In the genomic region with DNA sequence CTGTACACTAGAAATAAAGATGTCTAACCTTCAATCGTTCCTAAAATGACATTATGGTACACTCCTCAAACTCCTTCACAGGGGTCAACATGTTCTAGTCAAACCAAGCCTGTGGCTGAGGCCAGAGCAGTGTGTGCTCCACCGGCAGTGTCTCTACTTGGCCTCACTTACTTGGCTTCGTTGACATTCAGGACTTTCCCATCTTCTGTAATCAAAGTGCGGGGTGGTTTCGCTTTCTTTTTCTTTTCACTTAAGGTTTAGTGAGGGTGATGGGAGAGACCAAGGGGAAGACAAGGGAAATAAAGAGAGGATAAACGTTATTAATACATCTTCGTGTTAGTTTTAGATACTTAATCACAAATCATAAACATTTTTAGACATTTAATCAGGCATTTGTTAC, we compare ENCODE assay signal across 17 mouse cellular contexts. TPM values are rescaled to one million over a fixed set of nuclear protein-coding genes. Genes with fewer than 3 reads are reported as not detected.
DNase-seq lines count a peak whose midpoint lies in the region; ATAC-seq and TF ChIP-seq lines count a peak whose summit lies in the region.
"Had no signal": no experiment of that assay in that cellular context is flagged by ENCODE, and none has a peak within 500 bp of the region (broad histone marks: within the 10 kb centered on the region; RNA-seq: fewer than 3 reads in every experiment).

No protein-coding gene starts in this region.

- H3K4me2 ChIP-seq in kidney, postnatal 0 days (ENCODE audit: low read length) = peak overlapping the region; percentile 11; the same call in 1 of the 2 replicates
- H3K4me2 ChIP-seq in kidney, embryonic 16.5 days (replicated peaks; ENCODE audit: low read depth, low read length) = no peak overlapping the region
- H3K4me2 ChIP-seq in intestine, embryonic 15.5 days (replicated peaks) = no peak overlapping the region
- H3K4me2 ChIP-seq: limb, embryonic 15.5 days; midbrain, embryonic 12.5 days had no signal

- no peak for ATAC-seq in kidney, postnatal 0 days (replicated peaks; ENCODE audit: low FRiP score, low read depth)
- ATAC-seq in kidney, embryonic 16.5 days (ENCODE audit: low FRiP score, low TSS enrichment) = no peak
- no peak for ATAC-seq in intestine, embryonic 15.5 days
- ATAC-seq: hindbrain, postnatal 0 days had no signal

- H3K36me3 ChIP-seq in kidney, postnatal 0 days (ENCODE audit: insufficient read depth, low read length) = no peaks in the 10 kb centered on the region
- H3K36me3 ChIP-seq in kidney, embryonic 16.5 days (ENCODE audit: insufficient read depth, low read length) = no peaks in the 10 kb centered on the region
- no peaks in the 10 kb centered on the region for H3K36me3 ChIP-seq in intestine, embryonic 15.5 days
- H3K36me3 ChIP-seq: heart, embryonic 10.5 days; limb, embryonic 15.5 days; midbrain, embryonic 12.5 days had no signal

- no peaks in the 10 kb centered on the region for H3K27me3 ChIP-seq in kidney, postnatal 0 days (ENCODE audit: insufficient read depth, low read length)
- no peaks in the 10 kb centered on the region for H3K27me3 ChIP-seq in kidney, embryonic 16.5 days (ENCODE audit: insufficient read depth, low read length)
- no peaks in the 10 kb centered on the region for H3K27me3 ChIP-seq in intestine, embryonic 15.5 days (replicated peaks)
- H3K27me3 ChIP-seq: limb, embryonic 15.5 days; midbrain, embryonic 12.5 days had no signal

- no peak overlapping the region for H3K4me3 ChIP-seq in kidney, postnatal 0 days (replicated peaks; ENCODE audit: low read depth, low read length)
- H3K4me3 ChIP-seq in kidney, embryonic 16.5 days (ENCODE audit: low read length) = no peak overlapping the region
- no peak overlapping the region for H3K4me3 ChIP-seq in intestine, embryonic 15.5 days (replicated peaks)
- H3K4me3 ChIP-seq: heart, embryonic 10.5 days; limb, embryonic 15.5 days; midbrain, embryonic 12.5 days had no signal

- no peak for DNase-seq in kidney, postnatal 0 days (ENCODE audit: low spot score)
- DNase-seq in CD4-positive, CD25-positive, alpha-beta regulatory T cell, adult 2 months (ENCODE audit: low read depth, low spot score) = peak; percentile 79
- peak; percentile 8 for DNase-seq in NIH3T3 (ENCODE audit: low read depth)
- peak; percentile 4 to 19 for DNase-seq in natural killer cell, adult 2 months (ENCODE audit: low spot score in 2 of 2)
- no peak for DNase-seq in ovary, postnatal 36 days (ENCODE audit: low spot score)
- DNase-seq: gastrocnemius, postnatal 10 days; heart, postnatal 10 days; kidney, adult 8-10 months; kidney, postnatal 4 days; lung, adult 18-20 months had no signal

- no peak for TF ChIP-seq CTCF in kidney, postnatal 0 days (IDR thresholded peaks at IDR 0.05; ENCODE audit: low read depth)

- H3K4me1 ChIP-seq in kidney, postnatal 0 days (replicated peaks; ENCODE audit: insufficient read depth, low read length) = no peaks in the 10 kb centered on the region
- no peaks in the 10 kb centered on the region for H3K4me1 ChIP-seq in kidney, embryonic 16.5 days (ENCODE audit: insufficient read depth, low read length)
- no peaks in the 10 kb centered on the region for H3K4me1 ChIP-seq in intestine, embryonic 15.5 days (replicated peaks)
- H3K4me1 ChIP-seq: heart, embryonic 10.5 days; limb, embryonic 15.5 days; midbrain, embryonic 12.5 days had no signal

- WGBS in kidney, postnatal 0 days = 58% methylated on average over 7 of the region's 7 CpGs
- 65% methylated on average over 7 of the region's 7 CpGs for WGBS in kidney, embryonic 16.5 days
- WGBS in intestine, embryonic 15.5 days = 66% methylated on average over 7 of the region's 7 CpGs

- no peak overlapping the region for H3K27ac ChIP-seq in kidney, postnatal 0 days
- no peak overlapping the region for H3K27ac ChIP-seq in kidney, embryonic 16.5 days (ENCODE audit: low read length)
- H3K27ac ChIP-seq in intestine, embryonic 15.5 days = no peak overlapping the region
- H3K27ac ChIP-seq: heart, embryonic 10.5 days; hindbrain, postnatal 0 days; limb, embryonic 15.5 days; midbrain, embryonic 12.5 days; stomach, postnatal 0 days had no signal

- H3K9ac ChIP-seq in kidney, postnatal 0 days (ENCODE audit: low read depth, low read length) = no peak overlapping the region
- H3K9ac ChIP-seq in kidney, embryonic 16.5 days (replicated peaks; ENCODE audit: low read length) = no peak overlapping the region
- no peak overlapping the region for H3K9ac ChIP-seq in intestine, embryonic 15.5 days
- H3K9ac ChIP-seq: limb, embryonic 15.5 days; midbrain, embryonic 12.5 days had no signal

- H3K9me3 ChIP-seq in kidney, postnatal 0 days (replicated peaks; ENCODE audit: low read length) = no peaks in the 10 kb centered on the region
- H3K9me3 ChIP-seq in kidney, embryonic 16.5 days (ENCODE audit: low read length) = no peaks in the 10 kb centered on the region
- H3K9me3 ChIP-seq in intestine, embryonic 15.5 days = no peaks in the 10 kb centered on the region
- H3K9me3 ChIP-seq: heart, embryonic 10.5 days; limb, embryonic 15.5 days; midbrain, embryonic 12.5 days had no signal

RNA-seq across cellular contexts. Expression of a gene that starts 53.3 kb away (rescaled TPM):
- 0.14 and 0.33 TPM in 2 replicates for polyA plus RNA-seq in kidney, postnatal 0 days (2015; fragmentation: Nextera tagmentation; extraction: Ambion mirVana)
- 0.15 and 0.19 TPM in 2 replicates for polyA plus RNA-seq in kidney, embryonic 16.5 days (2015; fragmentation: Nextera tagmentation; extraction: Ambion mirVana)
- not detected in 2 replicates for polyA plus RNA-seq in intestine, embryonic 15.5 days (2015; fragmentation: Nextera tagmentation; extraction: Ambion mirVana)
- polyA plus RNA-seq: limb, embryonic 15.5 days had no signal

Comparison
In these comparisons a context has a peak if more than half of its experiments do, and no peak if none do; other contexts are left out.
1. DNase-seq: peak in CD4-positive, CD25-positive, alpha-beta regulatory T cell, adult 2 months (single experiment), NIH3T3 (single experiment) and natural killer cell, adult 2 months (2 of 2); none in kidney, postnatal 0 days (single experiment) and ovary, postnatal 36 days (single experiment).